Mouse (Mus musculus) megakaryocyte, adult 5-6 weeks (primary cell): Measurements from ENCODE around the gene Vmn1r112. TPM values are rescaled to one million over a fixed set of nuclear protein-coding genes. Genes with fewer than 3 reads are reported as not detected.
"Not testable (repeated sequence)": the region's sequence is repeated elsewhere in the genome, so short reads cannot be mapped to it uniquely, and the experiment has no call there.

Source experiments
- ATAC-seq: 2 replicates; pipeline ENCODE4 v1.8.0; 2016; ENCODE audit warnings: mild to moderate bottlenecking, inconsistent platforms; ENCODE audit not compliant: poor library complexity, severe bottlenecking
- total RNA-seq, 2 experiments: library from RNA; stranded (forward) in 1 of 2; stranded (reverse) in 1 of 2; fragments of 153-499, 151-499 nt in 1 of 2; fragments of 221-1000, 200-1000 nt in 1 of 2; gene quantifications; 2 replicates each; pipeline versions ENCODE4 v1.2.3 to v1.2.4; 2015 to 2017

Gene Vmn1r112
- total RNA-seq (2015) (not detected in 2 replicates), total RNA-seq (2017) (not detected in 2 replicates)

DNA sequence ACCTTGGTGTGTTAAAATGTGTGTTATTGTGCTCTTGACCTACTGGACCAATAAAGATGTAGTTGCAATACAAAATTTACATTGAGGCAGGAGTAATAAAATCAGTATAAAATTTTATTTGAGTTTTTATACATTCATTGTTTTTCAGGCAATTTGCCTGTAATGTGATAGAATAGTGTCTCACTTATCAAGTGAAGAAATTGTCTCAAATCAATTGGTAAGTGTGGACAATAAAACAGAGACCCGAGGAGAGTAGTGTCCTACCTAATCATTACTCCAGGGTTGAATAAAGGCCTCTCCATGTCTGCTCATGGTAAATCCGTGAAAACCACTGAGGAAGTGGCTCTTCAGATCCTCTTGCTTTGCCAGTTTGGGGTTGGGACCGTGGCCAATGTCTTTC lies at the start of gene Vmn1r112:
TSS of gene Vmn1r112 (plus strand) at position 301 of the 400 bp plus-strand sequence.
- not testable (repeated sequence) for ATAC-seq

DNA sequence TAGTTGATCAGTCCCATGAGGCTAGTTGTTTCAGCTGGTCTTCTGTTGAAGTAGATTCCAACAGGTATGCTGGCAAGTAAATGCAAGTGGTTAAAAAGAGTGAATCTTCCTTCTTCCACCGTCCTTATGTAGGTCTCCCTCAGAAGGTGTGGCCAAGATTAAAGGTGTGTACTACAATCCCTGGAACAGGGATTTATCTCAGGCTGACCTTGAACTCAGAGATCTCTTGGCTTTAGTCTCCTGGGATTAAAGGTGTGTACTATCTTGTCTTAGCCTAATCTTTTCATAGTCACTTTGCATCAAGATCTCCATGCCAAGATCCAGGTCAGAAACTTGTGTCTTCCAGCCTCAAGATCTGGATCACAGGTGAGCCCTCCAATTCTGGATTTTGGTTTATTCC lies 40.5 kb upstream of the Vmn1r112 start, which contains the start of gene Gm10668:
TSS of gene Gm10668 (minus strand) at position 101 of the 400 bp plus-strand sequence.
- not testable (repeated sequence) for ATAC-seq

GRCm38 (mm10) chr7:20786985-20787384 lies 16.0 kb downstream of the Vmn1r112 start, which contains the start of gene Vmn1r113:
TSS of gene Vmn1r113 (plus strand) at chr7:20787285.
- not testable (repeated sequence) for ATAC-seq

DNA sequence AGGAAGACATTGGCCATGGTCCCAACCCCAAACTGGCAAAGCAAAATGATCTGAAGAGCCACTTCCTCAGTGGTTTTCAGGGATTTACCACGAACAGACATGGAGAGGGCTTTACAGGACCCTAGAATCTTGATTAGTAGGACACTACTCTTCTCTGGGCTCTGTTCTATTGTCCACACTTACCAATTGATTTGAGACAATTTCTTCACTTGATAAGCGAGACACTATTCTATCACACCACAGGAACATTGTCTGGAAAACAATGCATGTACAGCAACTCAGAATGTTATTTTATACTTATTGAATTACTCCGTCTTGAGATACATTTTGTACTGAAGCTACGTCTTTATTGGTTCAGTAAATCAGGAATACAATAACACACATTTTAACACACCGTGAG lies 41.1 kb downstream of the Vmn1r112 start, which contains the start of gene Vmn1r114:
TSS of gene Vmn1r114 (minus strand) at position 101 of the 400 bp plus-strand sequence.
- ATAC-seq, result not testable (repeated sequence)

Other genes with a start within 250 kb of the Vmn1r112 start
- not detected in 2 replicates for gene Vmn1r104, start 237.3 kb upstream of the Vmn1r112 start, total RNA-seq (2015)
- not detected in 2 replicates for gene Vmn1r104, start 237.3 kb upstream of the Vmn1r112 start, total RNA-seq (2017)
- gene Gm5726, start 225.4 kb upstream of the Vmn1r112 start, total RNA-seq (2015), result not detected in 2 replicates
- gene Gm5726, start 225.4 kb upstream of the Vmn1r112 start, total RNA-seq (2017), result not detected in 2 replicates
- not detected in 2 replicates for gene Gm4141, start 194.9 kb upstream of the Vmn1r112 start, total RNA-seq (2015)
- gene Gm4141, start 194.9 kb upstream of the Vmn1r112 start, total RNA-seq (2017), result not detected in 2 replicates
- not detected in 2 replicates for gene Gm4513, start 172.2 kb upstream of the Vmn1r112 start, total RNA-seq (2015)
- gene Gm4513, start 172.2 kb upstream of the Vmn1r112 start, total RNA-seq (2017), result not detected in 2 replicates
- gene Vmn1r107, start 102.3 kb upstream of the Vmn1r112 start, total RNA-seq (2015), result not detected in 2 replicates
- not detected in 2 replicates for gene Vmn1r107, start 102.3 kb upstream of the Vmn1r112 start, total RNA-seq (2017)
- gene Vmn1r111, start 68.0 kb upstream of the Vmn1r112 start, total RNA-seq (2015), result not detected in 2 replicates
- gene Vmn1r111, start 68.0 kb upstream of the Vmn1r112 start, total RNA-seq (2017), result not detected in 2 replicates
- gene Gm10668, start 40.6 kb upstream of the Vmn1r112 start, total RNA-seq (2015), result not detected in 2 replicates
- not detected in 2 replicates for gene Gm10668, start 40.6 kb upstream of the Vmn1r112 start, total RNA-seq (2017)
- gene Vmn1r113, start 16.1 kb downstream of the Vmn1r112 start, total RNA-seq (2015), result not detected in 2 replicates
- not detected in 2 replicates for gene Vmn1r113, start 16.1 kb downstream of the Vmn1r112 start, total RNA-seq (2017)
- gene Vmn1r114, start 41.0 kb downstream of the Vmn1r112 start, total RNA-seq (2015), result not detected in 2 replicates
- gene Vmn1r114, start 41.0 kb downstream of the Vmn1r112 start, total RNA-seq (2017), result not detected in 2 replicates
- not detected in 2 replicates for gene Vmn1r115, start 73.8 kb downstream of the Vmn1r112 start, total RNA-seq (2015)
- not detected in 2 replicates for gene Vmn1r115, start 73.8 kb downstream of the Vmn1r112 start, total RNA-seq (2017)
- not detected in 2 replicates for gene Vmn1r116, start 101.1 kb downstream of the Vmn1r112 start, total RNA-seq (2015)
- not detected in 2 replicates for gene Vmn1r116, start 101.1 kb downstream of the Vmn1r112 start, total RNA-seq (2017)
- gene Vmn1r117, start 112.9 kb downstream of the Vmn1r112 start, total RNA-seq (2015), result not detected in 2 replicates
- not detected in 2 replicates for gene Vmn1r117, start 112.9 kb downstream of the Vmn1r112 start, total RNA-seq (2017)
- gene Vmn1r118, start 141.2 kb downstream of the Vmn1r112 start, total RNA-seq (2015), result not detected in 2 replicates
- gene Vmn1r118, start 141.2 kb downstream of the Vmn1r112 start, total RNA-seq (2017), result not detected in 2 replicates
- not detected in 2 replicates for gene Vmn1r119, start 241.3 kb downstream of the Vmn1r112 start, total RNA-seq (2015)
- not detected in 2 replicates for gene Vmn1r119, start 241.3 kb downstream of the Vmn1r112 start, total RNA-seq (2017)